20 mouse cellular contexts compared by ENCODE assay signal in genomic region chr15:97955286-97955685, GRCm38 (mm10). TPM values are rescaled to one million over a fixed set of nuclear protein-coding genes. Genes with fewer than 3 reads are reported as not detected.
DNase-seq lines count a peak whose midpoint lies in the region; ATAC-seq lines count a peak whose summit lies in the region.
"Had no signal": no experiment of that assay in that cellular context is flagged by ENCODE, and none has a peak within 500 bp of the region (broad histone marks: within the 10 kb centered on the region; RNA-seq: fewer than 3 reads in every experiment).

No protein-coding gene starts in this region.

- H3K4me1 ChIP-seq in forebrain, embryonic 10.5 days, result peaks cover 34% of the 10 kb centered on the region
- H3K4me1 ChIP-seq in forebrain, embryonic 14.5 days (ENCODE audit: control insufficient read depth, insufficient read depth, low read length), result no peaks in the 10 kb centered on the region
- H3K4me1 ChIP-seq in liver, embryonic 16.5 days (ENCODE audit: control insufficient read depth, low read depth, low read length), result no peaks in the 10 kb centered on the region
- H3K4me1 ChIP-seq in liver, embryonic 11.5 days (replicated peaks; ENCODE audit: control insufficient read depth, insufficient read depth, low read length), result no peaks in the 10 kb centered on the region
- peaks cover 21% of the 10 kb centered on the region for H3K4me1 ChIP-seq in midbrain, embryonic 13.5 days (replicated peaks)
- peaks cover 2% of the 10 kb centered on the region; the same call in 1 of the 2 replicates for H3K4me1 ChIP-seq in midbrain, embryonic 16.5 days (ENCODE audit: control insufficient read depth, insufficient read depth, low read length)
- H3K4me1 ChIP-seq: liver, embryonic 15.5 days; stomach, embryonic 15.5 days had no signal

- WGBS in forebrain, embryonic 10.5 days, result 72% methylated on average over 1 of the region's 1 CpGs
- WGBS in forebrain, embryonic 14.5 days, result 67% methylated on average over 1 of the region's 1 CpGs
- 59% methylated on average over 1 of the region's 1 CpGs for WGBS in liver, embryonic 16.5 days (ENCODE audit: insufficient replicate concordance)
- 33% methylated on average over 1 of the region's 1 CpGs for WGBS in liver, embryonic 11.5 days
- 63% methylated on average over 1 of the region's 1 CpGs for WGBS in midbrain, embryonic 13.5 days
- 72% methylated on average over 1 of the region's 1 CpGs for WGBS in midbrain, embryonic 16.5 days

- H3K4me3 ChIP-seq in forebrain, embryonic 10.5 days, result no peak overlapping the region
- no peak overlapping the region for H3K4me3 ChIP-seq in forebrain, embryonic 14.5 days (ENCODE audit: low read depth, low read length)
- no peak overlapping the region for H3K4me3 ChIP-seq in liver, embryonic 16.5 days (ENCODE audit: low read depth, low read length)
- no peak overlapping the region for H3K4me3 ChIP-seq in liver, embryonic 11.5 days (ENCODE audit: low read depth, low read length)
- no peak overlapping the region for H3K4me3 ChIP-seq in midbrain, embryonic 13.5 days (replicated peaks)
- H3K4me3 ChIP-seq in midbrain, embryonic 16.5 days (ENCODE audit: low read depth, low read length), result no peak overlapping the region
- H3K4me3 ChIP-seq: erythroblast, embryonic 14.5 days; limb, embryonic 12.5 days; liver, embryonic 15.5 days; megakaryocyte, embryonic 14.5 days; stomach, embryonic 15.5 days had no signal

- ATAC-seq in forebrain, embryonic 14.5 days, result no peak
- peak; percentile 35; the same call in 1 of the 2 replicates for ATAC-seq in liver, embryonic 16.5 days (ENCODE audit: low read depth)
- no peak for ATAC-seq in liver, embryonic 11.5 days (replicated peaks; ENCODE audit: low FRiP score)
- 0 out of 2 replicates have a peak, but pooled peaks have one; percentile 17 for ATAC-seq in midbrain, embryonic 13.5 days
- no peak for ATAC-seq in midbrain, embryonic 16.5 days
- ATAC-seq in megakaryocyte-erythroid progenitor cell, adult 5-6 weeks (replicated peaks; ENCODE audit: low FRiP score, low TSS enrichment, poor library complexity, severe bottlenecking), result no peak
- ATAC-seq: hindbrain, embryonic 16.5 days had no signal

- no peak overlapping the region for H3K9ac ChIP-seq in forebrain, embryonic 14.5 days (ENCODE audit: low read length)
- H3K9ac ChIP-seq in liver, embryonic 16.5 days (ENCODE audit: low read depth, low read length), result no peak overlapping the region
- H3K9ac ChIP-seq in liver, embryonic 11.5 days (ENCODE audit: low read depth, low read length), result no peak overlapping the region
- no peak overlapping the region for H3K9ac ChIP-seq in midbrain, embryonic 13.5 days (replicated peaks)
- H3K9ac ChIP-seq in midbrain, embryonic 16.5 days (ENCODE audit: low read depth, low read length), result no peak overlapping the region
- H3K9ac ChIP-seq: limb, embryonic 12.5 days; liver, embryonic 15.5 days; stomach, embryonic 15.5 days had no signal

- DNase-seq in forebrain, embryonic 10.5 days (ENCODE audit: extremely low spot score, low spot score), result no peak
- no peak for DNase-seq in forebrain, embryonic 14.5 days (ENCODE audit: low spot score)
- no peak for DNase-seq in liver, embryonic 11.5 days (ENCODE audit: low spot score)
- DNase-seq in thymus, postnatal 25 days, result no peak
- DNase-seq: adrenal gland, postnatal 10 days; cerebellum, adult 11-12 months; cerebellum, postnatal 25 days; heart, adult 18-20 months; kidney, adult 9 months; layer of hippocampus, adult 9-11 months had no signal

- peak overlapping the region; percentile 66 for H3K27ac ChIP-seq in forebrain, embryonic 10.5 days
- H3K27ac ChIP-seq in forebrain, embryonic 14.5 days (ENCODE audit: low read depth, low read length), result no peak overlapping the region
- no peak overlapping the region for H3K27ac ChIP-seq in liver, embryonic 16.5 days (ENCODE audit: low read length)
- H3K27ac ChIP-seq in liver, embryonic 11.5 days (ENCODE audit: low read depth, low read length), result no peak overlapping the region
- no peak overlapping the region for H3K27ac ChIP-seq in midbrain, embryonic 13.5 days
- no peak overlapping the region for H3K27ac ChIP-seq in midbrain, embryonic 16.5 days (ENCODE audit: low read length)
- H3K27ac ChIP-seq: liver, embryonic 15.5 days; stomach, embryonic 15.5 days had no signal

- H3K9me3 ChIP-seq in forebrain, embryonic 10.5 days, result no peaks in the 10 kb centered on the region
- H3K9me3 ChIP-seq in forebrain, embryonic 14.5 days (replicated peaks; ENCODE audit: control insufficient read depth, low read length), result no peaks in the 10 kb centered on the region
- no peaks in the 10 kb centered on the region for H3K9me3 ChIP-seq in liver, embryonic 16.5 days (replicated peaks; ENCODE audit: control insufficient read depth, low read length)
- no peaks in the 10 kb centered on the region for H3K9me3 ChIP-seq in liver, embryonic 11.5 days (ENCODE audit: control insufficient read depth, low read length)
- H3K9me3 ChIP-seq in midbrain, embryonic 13.5 days, result no peaks in the 10 kb centered on the region
- H3K9me3 ChIP-seq in midbrain, embryonic 16.5 days (replicated peaks; ENCODE audit: control insufficient read depth, low read length, poor library complexity, severe bottlenecking), result no peaks in the 10 kb centered on the region
- H3K9me3 ChIP-seq: limb, embryonic 12.5 days; liver, embryonic 15.5 days; megakaryocyte, embryonic 14.5 days; stomach, embryonic 15.5 days had no signal

- peaks cover 25% of the 10 kb centered on the region for H3K27me3 ChIP-seq in forebrain, embryonic 10.5 days (ENCODE audit: poor library complexity, severe bottlenecking)
- H3K27me3 ChIP-seq in forebrain, embryonic 14.5 days (replicated peaks; ENCODE audit: control insufficient read depth, insufficient read depth, low read length), result no peaks in the 10 kb centered on the region
- no peaks in the 10 kb centered on the region for H3K27me3 ChIP-seq in liver, embryonic 16.5 days (ENCODE audit: control insufficient read depth, insufficient read depth, low read depth, low read length)
- no peaks in the 10 kb centered on the region for H3K27me3 ChIP-seq in liver, embryonic 11.5 days (replicated peaks; ENCODE audit: control insufficient read depth, insufficient read depth, low read length)
- H3K27me3 ChIP-seq in midbrain, embryonic 13.5 days, result peaks cover 11% of the 10 kb centered on the region; the same call in 1 of the 2 replicates
- no peaks in the 10 kb centered on the region for H3K27me3 ChIP-seq in midbrain, embryonic 16.5 days (ENCODE audit: control insufficient read depth, insufficient read depth, low read depth, low read length)
- H3K27me3 ChIP-seq: stomach, embryonic 15.5 days had no signal

- no peaks in the 10 kb centered on the region for H3K36me3 ChIP-seq in forebrain, embryonic 10.5 days (replicated peaks)
- no peaks in the 10 kb centered on the region for H3K36me3 ChIP-seq in forebrain, embryonic 14.5 days (ENCODE audit: control insufficient read depth, insufficient read depth, low read length)
- H3K36me3 ChIP-seq in liver, embryonic 16.5 days (ENCODE audit: control insufficient read depth, insufficient read depth), result no peaks in the 10 kb centered on the region
- H3K36me3 ChIP-seq in liver, embryonic 11.5 days (ENCODE audit: control insufficient read depth, insufficient read depth, low read length), result no peaks in the 10 kb centered on the region
- no peaks in the 10 kb centered on the region for H3K36me3 ChIP-seq in midbrain, embryonic 13.5 days
- H3K36me3 ChIP-seq in midbrain, embryonic 16.5 days (ENCODE audit: control insufficient read depth, insufficient read depth, low read length), result no peaks in the 10 kb centered on the region
- H3K36me3 ChIP-seq: limb, embryonic 12.5 days; liver, embryonic 15.5 days; stomach, embryonic 15.5 days had no signal

- no peak overlapping the region for H3K4me2 ChIP-seq in forebrain, embryonic 14.5 days (ENCODE audit: low read length)
- H3K4me2 ChIP-seq in liver, embryonic 16.5 days (ENCODE audit: low read depth, low read length), result no peak overlapping the region
- no peak overlapping the region for H3K4me2 ChIP-seq in liver, embryonic 11.5 days
- H3K4me2 ChIP-seq in midbrain, embryonic 13.5 days (replicated peaks), result no peak overlapping the region
- H3K4me2 ChIP-seq in midbrain, embryonic 16.5 days (ENCODE audit: low read length), result no peak overlapping the region
- H3K4me2 ChIP-seq: limb, embryonic 12.5 days; liver, embryonic 15.5 days; stomach, embryonic 15.5 days had no signal

RNA-seq across cellular contexts. Expression of gene Tmem106c, which starts 8.7 kb away (rescaled TPM):
- 39.2 and 43.2 TPM in 2 replicates for polyA plus RNA-seq in forebrain, embryonic 10.5 days (2016; fragmentation: Nextera tagmentation; extraction: Ambion mirVana)
- polyA plus RNA-seq in forebrain, embryonic 14.5 days (2014; fragmentation: Nextera tagmentation; extraction: Ambion mirVana), result 71.7 and 75.2 TPM in 2 replicates
- 12.2 and 14.4 TPM in 2 replicates for polyA plus RNA-seq in liver, embryonic 16.5 days (2015; fragmentation: Nextera tagmentation; extraction: Ambion mirVana)
- 25.7 and 28.0 TPM in 2 replicates for polyA plus RNA-seq in liver, embryonic 11.5 days (2014; fragmentation: Nextera tagmentation; extraction: Ambion mirVana)
- polyA plus RNA-seq in midbrain, embryonic 13.5 days (2015; fragmentation: Nextera tagmentation; extraction: Ambion mirVana), result 59.3 and 59.8 TPM in 2 replicates
- polyA plus RNA-seq in midbrain, embryonic 16.5 days (2015; fragmentation: Nextera tagmentation; extraction: Ambion mirVana), result 52.5 and 57.2 TPM in 2 replicates
- total RNA-seq in megakaryocyte-erythroid progenitor cell, adult 5-6 weeks (2014; fragmentation: Nextera tagmentation), result 20.9 and 35.9 TPM in 2 replicates
- 13.1 and 18.7 TPM in 2 replicates for total RNA-seq in megakaryocyte-erythroid progenitor cell, adult 5-6 weeks (2017)

RNA-seq across cellular contexts. Expression of gene Vdr, which starts 44.9 kb away (rescaled TPM):
- 0.49 and 0.67 TPM in 2 replicates for polyA plus RNA-seq in forebrain, embryonic 10.5 days (2016; fragmentation: Nextera tagmentation; extraction: Ambion mirVana)
- polyA plus RNA-seq in forebrain, embryonic 14.5 days (2014; fragmentation: Nextera tagmentation; extraction: Ambion mirVana), result 0.20 TPM in 1 of 2 replicates, not detected in the other
- polyA plus RNA-seq in liver, embryonic 16.5 days (2015; fragmentation: Nextera tagmentation; extraction: Ambion mirVana), result 0.13 and 0.30 TPM in 2 replicates
- polyA plus RNA-seq in liver, embryonic 11.5 days (2014; fragmentation: Nextera tagmentation; extraction: Ambion mirVana), result 0.96 and 1.2 TPM in 2 replicates
- not detected in 2 replicates for polyA plus RNA-seq in midbrain, embryonic 13.5 days (2015; fragmentation: Nextera tagmentation; extraction: Ambion mirVana)
- polyA plus RNA-seq in midbrain, embryonic 16.5 days (2015; fragmentation: Nextera tagmentation; extraction: Ambion mirVana), result 0.05 and 0.15 TPM in 2 replicates
- total RNA-seq in megakaryocyte-erythroid progenitor cell, adult 5-6 weeks (2014; fragmentation: Nextera tagmentation), result 1.5 TPM in 1 of 2 replicates, not detected in the other
- 0.85 and 0.88 TPM in 2 replicates for total RNA-seq in megakaryocyte-erythroid progenitor cell, adult 5-6 weeks (2017)
- polyA plus RNA-seq: erythroblast, embryonic 14.5 days had no signal

RNA-seq across cellular contexts. Expression of gene Col2a1, which starts 49.2 kb away (rescaled TPM):
- 183 and 190 TPM in 2 replicates for polyA plus RNA-seq in forebrain, embryonic 10.5 days (2016; fragmentation: Nextera tagmentation; extraction: Ambion mirVana)
- 19.4 and 23.9 TPM in 2 replicates for polyA plus RNA-seq in forebrain, embryonic 14.5 days (2014; fragmentation: Nextera tagmentation; extraction: Ambion mirVana)
- polyA plus RNA-seq in liver, embryonic 16.5 days (2015; fragmentation: Nextera tagmentation; extraction: Ambion mirVana), result 0.09 and 0.12 TPM in 2 replicates
- 6.5 and 7.0 TPM in 2 replicates for polyA plus RNA-seq in liver, embryonic 11.5 days (2014; fragmentation: Nextera tagmentation; extraction: Ambion mirVana)
- polyA plus RNA-seq in midbrain, embryonic 13.5 days (2015; fragmentation: Nextera tagmentation; extraction: Ambion mirVana), result 39.1 and 57.5 TPM in 2 replicates
- polyA plus RNA-seq in midbrain, embryonic 16.5 days (2015; fragmentation: Nextera tagmentation; extraction: Ambion mirVana), result 22.6 and 34.8 TPM in 2 replicates
- total RNA-seq in megakaryocyte-erythroid progenitor cell, adult 5-6 weeks (2014; fragmentation: Nextera tagmentation), result not detected in 2 replicates
- not detected in 2 replicates for total RNA-seq in megakaryocyte-erythroid progenitor cell, adult 5-6 weeks (2017)
- polyA plus RNA-seq: erythroblast, embryonic 14.5 days had no signal

Comparison
In these comparisons a context has a peak if more than half of its experiments do, and no peak if none do; other contexts are left out.
1. ATAC-seq: peak in liver, embryonic 16.5 days (single experiment) and midbrain, embryonic 13.5 days (single experiment); none in forebrain, embryonic 14.5 days (single experiment), liver, embryonic 11.5 days (single experiment), midbrain, embryonic 16.5 days (single experiment) and megakaryocyte-erythroid progenitor cell, adult 5-6 weeks (single experiment).